Mouse (Mus musculus) brown adipose tissue, adult 24 weeks (tissue): ENCODE measurements around the gene Ckap4. TPM values are rescaled to one million over a fixed set of nuclear protein-coding genes. Genes with fewer than 3 reads are reported as not detected.
"Not testable (repeated sequence)": the region's sequence is repeated elsewhere in the genome, so short reads cannot be mapped to it uniquely, and the experiment has no call there.

Experiments used
- H3K27ac ChIP-seq: fragments of 200-500 bp; replicated peaks from 2 replicates; pipeline ENCODE4 v1.5.1; 2012; ENCODE audit warnings: low read depth, mild to moderate bottlenecking, low read length
- H3K4me1 ChIP-seq: fragments of 200-500 bp; 2 replicates; pipeline ENCODE4 v1.6.1; 2012; ENCODE audit warnings: low read length, mixed read lengths; ENCODE audit not compliant: control insufficient read depth, insufficient read depth, insufficient read length
- H3K4me3 ChIP-seq: fragments of 200-500 bp; 2 replicates; pipeline ENCODE4 v1.5.1; 2012; ENCODE audit warnings: low read depth, mild to moderate bottlenecking, low read length, moderate library complexity; ENCODE audit not compliant: insufficient read depth
- polyA plus RNA-seq: library from polyadenylated mRNA; stranded (reverse); fragments of >200 nt; gene quantifications from 2 replicates; pipeline ENCODE4 v1.2.4, GENCODE M21; 2012; ENCODE audit not compliant: missing spikeins, insufficient read depth, insufficient read length

Gene Ckap4
- polyA plus RNA-seq, 1 experiment = 2.9 TPM

- H3K27ac ChIP-seq = 0 out of 2 replicates have a peak overlapping the region, but pooled peaks have one; percentile 12
- peak overlapping the region; percentile 72 for H3K4me3 ChIP-seq
Observed at GRCm38 (mm10) chr10:84532191-84532889, 1.5 kb downstream of the Ckap4 start.

GRCm38 (mm10) chr10:84531576-84531975, 2.3 kb downstream of the Ckap4 start:
- Histone ChIP-seq H3K27ac (0 out of 2 replicates have a peak overlapping the region, but pooled peaks have one; percentile 12), H3K4me1 (peaks cover 5% of the 10 kb centered on the region), H3K4me3 (no peak overlapping the region; the same call in 1 of the 2 replicates)

More at GRCm38 (mm10) chr10:84532191-84532889, 1.5 kb downstream of the Ckap4 start:
- H3K4me1 ChIP-seq = peaks cover 5% of the 10 kb centered on the region

- Histone ChIP-seq H3K27ac (no peak overlapping the region), H3K4me3 (no peak overlapping the region), H3K4me1 (peaks cover 5% of the 10 kb centered on the region)
Observed at GRCm38 (mm10) chr10:84530388-84530787, 3.5 kb downstream of the Ckap4 start.

GRCm38 (mm10) chr10:84527631-84528030, 6.2 kb downstream of the Ckap4 start:
- Histone ChIP-seq H3K27ac (no peak overlapping the region), H3K4me1 (peaks cover 5% of the 10 kb centered on the region), H3K4me3 (no peak overlapping the region)

- no peak overlapping the region for H3K4me3 ChIP-seq
- peaks cover 4% of the 10 kb centered on the region for H3K4me1 ChIP-seq
- H3K27ac ChIP-seq = no peak overlapping the region
Observed at GRCm38 (mm10) chr10:84527070-84527469, 6.8 kb downstream of the Ckap4 start.

GRCm38 (mm10) chr10:84526488-84526887, 7.4 kb downstream of the Ckap4 start:
- no peak overlapping the region for H3K4me3 ChIP-seq
- no peak overlapping the region for H3K27ac ChIP-seq
- H3K4me1 ChIP-seq = no peaks in the 10 kb centered on the region; the same call in 1 of the 2 replicates

- Histone ChIP-seq H3K27ac (no peak overlapping the region), H3K4me3 (no peak overlapping the region), H3K4me1 (no peaks in the 10 kb centered on the region)
Observed at GRCm38 (mm10) chr10:84523682-84524081, 10.2 kb downstream of the Ckap4 start.

GRCm38 (mm10) chr10:84516414-84516927, 17.4 kb downstream of the Ckap4 start:
- Histone ChIP-seq H3K4me1 (no peaks in the 10 kb centered on the region), H3K4me3 (no peak overlapping the region), H3K27ac (no peak overlapping the region)

GRCm38 (mm10) chr10:84515980-84516379, 17.9 kb downstream of the Ckap4 start:
- not testable (repeated sequence) for H3K4me3 ChIP-seq

GRCm38 (mm10) chr10:84515512-84515950, 18.3 kb downstream of the Ckap4 start:
- Histone ChIP-seq H3K27ac (no peak overlapping the region), H3K4me3 (no peak overlapping the region), H3K4me1 (no peaks in the 10 kb centered on the region)

More at GRCm38 (mm10) chr10:84515980-84516379, 17.9 kb downstream of the Ckap4 start:
- H3K4me1 ChIP-seq, H3K27ac ChIP-seq: not testable (repeated sequence)

- no peak overlapping the region for H3K27ac ChIP-seq
- no peak overlapping the region for H3K4me3 ChIP-seq
- H3K4me1 ChIP-seq = no peaks in the 10 kb centered on the region
Observed at GRCm38 (mm10) chr10:84514038-84514578, 19.8 kb downstream of the Ckap4 start.

GRCm38 (mm10) chr10:84512766-84513165, 21.1 kb downstream of the Ckap4 start:
- Histone ChIP-seq H3K4me3 (no peak overlapping the region), H3K27ac (no peak overlapping the region), H3K4me1 (no peaks in the 10 kb centered on the region)

- H3K27ac ChIP-seq = no peak overlapping the region
- no peaks in the 10 kb centered on the region for H3K4me1 ChIP-seq
- H3K4me3 ChIP-seq = no peak overlapping the region
Observed at GRCm38 (mm10) chr10:84508603-84509002, 25.3 kb downstream of the Ckap4 start.

- H3K4me1 ChIP-seq = no peaks in the 10 kb centered on the region
Observed at GRCm38 (mm10) chr10:84498867-84499266, 35.0 kb downstream of the Ckap4 start.

GRCm38 (mm10) chr10:84496805-84497204, 37.1 kb downstream of the Ckap4 start:
- no peak overlapping the region for H3K27ac ChIP-seq
- no peaks in the 10 kb centered on the region for H3K4me1 ChIP-seq
- H3K4me3 ChIP-seq = no peak overlapping the region

More at GRCm38 (mm10) chr10:84498867-84499266, 35.0 kb downstream of the Ckap4 start:
- no peak overlapping the region for H3K4me3 ChIP-seq
- no peak overlapping the region for H3K27ac ChIP-seq
